Mouse (Mus musculus): ENCODE measurements around the gene Slc9a9. TPM values are rescaled to one million over a fixed set of nuclear protein-coding genes. Genes with fewer than 3 reads are reported as not detected.
A peak's percentile ranks its signal among the peaks of the same experiment; 100 is the strongest.

Slc9a9 gene
- polyA plus RNA-seq, 2 experiments, result 3.7 to 5.1 TPM

GRCm38 (mm10) chr9:94976191-94976590 is 306.5 kb downstream of the Slc9a9 start:
- Histone ChIP-seq H3K9ac (ENCODE audit: low read depth, low read length, severe bottlenecking) (no peak overlapping the region), H3K4me2 (replicated peaks; ENCODE audit: low read depth, low read length, severe bottlenecking) (no peak overlapping the region), H3K27me3 (ENCODE audit: control insufficient read depth, insufficient read depth, low read length) (no peaks in the 10 kb centered on the region), H3K36me3 (ENCODE audit: control insufficient read depth, insufficient read depth, low read length) (no peaks in the 10 kb centered on the region), H3K4me1 (ENCODE audit: control insufficient read depth, insufficient read depth, low read length) (no peaks in the 10 kb centered on the region), H3K9me3 (ENCODE audit: control insufficient read depth, low read length) (no peaks in the 10 kb centered on the region), H3K4me3 (replicated peaks; ENCODE audit: low read length) (no peak overlapping the region), H3K27ac (replicated peaks; ENCODE audit: low read depth, low read length) (no peak overlapping the region)
- DNase-seq (ENCODE audit: low spot score) (no peak), ATAC-seq (ENCODE audit: low FRiP score, low read depth) (no peak)
- WGBS, result 78% methylated on average over 1 of the region's 1 CpGs
- TF ChIP-seq POLR2A (IDR thresholded peaks at IDR 0.05; ENCODE audit: borderline replicate concordance, extremely low read depth, insufficient read depth, insufficient read length), result no peak

DNA sequence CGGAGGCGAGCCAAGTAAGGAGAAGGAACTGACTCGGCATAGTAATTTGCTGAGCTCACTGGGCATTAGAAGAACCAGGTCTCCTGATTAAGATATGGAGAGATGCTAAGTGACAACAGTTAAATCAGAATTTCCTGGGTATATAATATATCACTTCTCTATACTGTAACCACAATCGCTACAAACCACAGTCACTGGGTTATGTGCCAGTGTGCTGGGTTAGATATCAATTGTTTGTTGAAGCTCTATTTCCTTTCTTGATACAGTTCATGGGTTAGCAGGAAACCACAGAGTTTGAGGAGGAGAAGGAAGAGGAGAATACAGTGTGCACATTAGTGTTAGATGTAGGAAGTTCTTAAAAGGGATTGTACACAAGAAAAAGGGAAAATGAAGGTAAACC is 323.9 kb downstream of the Slc9a9 start:
- Histone ChIP-seq H3K4me2 (replicated peaks; ENCODE audit: low read depth, low read length, severe bottlenecking) (no peak overlapping the region), H3K9me3 (ENCODE audit: control insufficient read depth, low read length) (no peaks in the 10 kb centered on the region), H3K36me3 (ENCODE audit: control insufficient read depth, insufficient read depth, low read length) (no peaks in the 10 kb centered on the region), H3K27ac (replicated peaks; ENCODE audit: low read depth, low read length) (no peak overlapping the region), H3K4me1 (ENCODE audit: control insufficient read depth, insufficient read depth, low read length) (no peaks in the 10 kb centered on the region), H3K4me3 (replicated peaks; ENCODE audit: low read length) (no peak overlapping the region), H3K9ac (ENCODE audit: low read depth, low read length, severe bottlenecking) (no peak overlapping the region), H3K27me3 (ENCODE audit: control insufficient read depth, insufficient read depth, low read length) (no peaks in the 10 kb centered on the region)
- no peak for TF ChIP-seq POLR2A (IDR thresholded peaks at IDR 0.05; ENCODE audit: borderline replicate concordance, extremely low read depth, insufficient read depth, insufficient read length)
- no peak for ATAC-seq (ENCODE audit: low FRiP score, low read depth)
- WGBS, result 93% methylated on average over 4 of the region's 4 CpGs
- DNase-seq (ENCODE audit: low spot score), result no peak

DNA sequence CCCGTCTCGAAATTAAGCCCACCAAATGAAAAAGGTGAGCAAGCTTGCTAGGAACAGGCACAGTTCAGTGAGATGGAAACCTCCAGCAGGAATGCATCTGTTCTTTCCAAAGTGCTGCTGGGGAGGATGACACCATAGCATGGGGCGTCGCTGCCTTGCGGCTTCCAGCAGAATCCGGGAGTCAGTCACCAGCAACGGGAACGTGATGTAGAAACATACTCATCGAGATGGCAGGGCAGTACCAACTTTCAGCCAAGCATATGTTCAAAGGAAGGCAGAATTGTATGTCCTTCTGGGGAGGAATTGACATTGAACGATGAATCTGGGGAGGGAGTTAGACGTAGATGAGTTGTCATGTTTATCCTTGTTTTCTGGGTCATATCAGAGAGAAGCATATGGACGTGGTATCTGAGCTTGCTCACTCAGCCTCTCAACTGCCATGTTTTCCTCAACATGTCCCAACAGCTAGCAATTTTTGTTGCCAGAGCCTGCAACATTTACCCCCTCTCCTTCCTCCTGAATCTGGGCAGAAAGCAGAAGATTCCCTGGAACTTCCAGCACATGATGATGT is 350.5 kb downstream of the Slc9a9 start:
- H3K4me3 ChIP-seq (replicated peaks; ENCODE audit: low read length), result no peak overlapping the region
- no peak overlapping the region for H3K27ac ChIP-seq (replicated peaks; ENCODE audit: low read depth, low read length)
- H3K36me3 ChIP-seq (ENCODE audit: control insufficient read depth, insufficient read depth, low read length), result no peaks in the 10 kb centered on the region
- H3K27me3 ChIP-seq (ENCODE audit: control insufficient read depth, insufficient read depth, low read length), result no peaks in the 10 kb centered on the region
- no peak for TF ChIP-seq POLR2A (IDR thresholded peaks at IDR 0.05; ENCODE audit: borderline replicate concordance, extremely low read depth, insufficient read depth, insufficient read length)
- ATAC-seq (ENCODE audit: low FRiP score, low read depth), result no peak
- no peak overlapping the region for H3K4me2 ChIP-seq (replicated peaks; ENCODE audit: low read depth, low read length, severe bottlenecking)
- 91% methylated on average over 12 of the region's 12 CpGs for whole genome bisulfite sequencing
- DNase-seq (ENCODE audit: low spot score), result no peak
- no peaks in the 10 kb centered on the region for H3K9me3 ChIP-seq (ENCODE audit: control insufficient read depth, low read length)
- no peaks in the 10 kb centered on the region; the same call in 1 of the 2 replicates for H3K4me1 ChIP-seq (ENCODE audit: control insufficient read depth, insufficient read depth, low read length)
- H3K9ac ChIP-seq (ENCODE audit: low read depth, low read length, severe bottlenecking), result no peak overlapping the region

DNA sequence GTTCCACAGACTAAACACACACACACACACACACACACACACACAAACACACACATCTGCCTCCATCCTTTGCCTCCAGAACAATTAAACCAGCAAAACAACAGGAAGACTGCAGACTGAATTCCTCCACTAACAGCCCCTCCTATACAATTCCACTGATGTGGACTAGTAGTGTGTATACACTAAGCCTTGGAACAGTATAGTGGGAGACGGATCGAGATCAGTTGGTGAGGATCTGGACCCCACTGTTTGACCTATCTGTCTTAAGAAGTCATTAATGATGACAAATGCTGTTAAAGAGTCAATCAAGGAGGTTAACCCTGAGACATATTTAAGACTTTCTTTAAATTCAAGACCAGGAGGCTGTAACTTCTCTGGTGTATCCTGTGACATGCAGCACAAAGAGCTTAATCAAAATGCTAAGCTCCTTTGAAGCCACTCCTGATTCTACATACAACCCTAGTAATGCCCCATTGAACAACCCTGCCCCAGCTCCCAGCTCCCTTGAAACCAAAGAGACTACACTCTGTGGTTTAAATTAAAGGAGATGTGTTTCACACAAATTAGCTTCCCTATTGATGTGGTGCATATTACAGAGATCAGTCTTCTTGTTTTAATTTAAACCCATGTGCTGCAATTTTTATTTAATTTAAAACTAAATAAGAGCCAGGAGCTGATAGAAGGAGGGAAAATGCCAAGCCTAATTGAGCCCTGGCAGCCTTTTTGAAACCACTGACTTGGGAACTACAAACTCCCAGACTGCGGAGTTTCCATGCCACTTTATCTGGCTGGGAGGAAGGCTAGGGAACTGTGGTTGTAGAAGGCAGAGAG is 364.6 kb downstream of the Slc9a9 start:
- ATAC-seq (ENCODE audit: low FRiP score, low read depth) (no peak), DNase-seq (ENCODE audit: low spot score) (peak; percentile 3)
- H3K4me1 ChIP-seq (ENCODE audit: control insufficient read depth, insufficient read depth, low read length), result no peaks in the 10 kb centered on the region
- no peak overlapping the region for H3K9ac ChIP-seq (ENCODE audit: low read depth, low read length, severe bottlenecking)
- TF ChIP-seq POLR2A (IDR thresholded peaks at IDR 0.05; ENCODE audit: borderline replicate concordance, extremely low read depth, insufficient read depth, insufficient read length), result no peak
- H3K4me2 ChIP-seq (replicated peaks; ENCODE audit: low read depth, low read length, severe bottlenecking), result no peak overlapping the region
- 69% methylated on average over 3 of the region's 3 CpGs for WGBS
- H3K27ac ChIP-seq (replicated peaks; ENCODE audit: low read depth, low read length), result no peak overlapping the region
- no peaks in the 10 kb centered on the region for H3K27me3 ChIP-seq (ENCODE audit: control insufficient read depth, insufficient read depth, low read length)
- H3K4me3 ChIP-seq (replicated peaks; ENCODE audit: low read length), result no peak overlapping the region
- no peaks in the 10 kb centered on the region for H3K9me3 ChIP-seq (ENCODE audit: control insufficient read depth, low read length)
- no peaks in the 10 kb centered on the region for H3K36me3 ChIP-seq (ENCODE audit: control insufficient read depth, insufficient read depth, low read length)

GRCm38 (mm10) chr9:95036209-95036608 is 366.5 kb downstream of the Slc9a9 start:
- no peaks in the 10 kb centered on the region for H3K9me3 ChIP-seq (ENCODE audit: control insufficient read depth, low read length)
- ATAC-seq (ENCODE audit: low FRiP score, low read depth) (no peak), DNase-seq (ENCODE audit: low spot score) (no peak)
- no peak overlapping the region for H3K4me3 ChIP-seq (replicated peaks; ENCODE audit: low read length)
- H3K4me1 ChIP-seq (ENCODE audit: control insufficient read depth, insufficient read depth, low read length), result no peaks in the 10 kb centered on the region
- no peak for TF ChIP-seq POLR2A (IDR thresholded peaks at IDR 0.05; ENCODE audit: borderline replicate concordance, extremely low read depth, insufficient read depth, insufficient read length)
- H3K27me3 ChIP-seq (ENCODE audit: control insufficient read depth, insufficient read depth, low read length), result no peaks in the 10 kb centered on the region
- no peak overlapping the region for H3K4me2 ChIP-seq (replicated peaks; ENCODE audit: low read depth, low read length, severe bottlenecking)
- H3K36me3 ChIP-seq (ENCODE audit: control insufficient read depth, insufficient read depth, low read length), result no peaks in the 10 kb centered on the region
- H3K9ac ChIP-seq (ENCODE audit: low read depth, low read length, severe bottlenecking), result no peak overlapping the region
- H3K27ac ChIP-seq (replicated peaks; ENCODE audit: low read depth, low read length), result no peak overlapping the region
